Mouse (Mus musculus): ENCODE measurements around the gene Pitpna. TPM values are rescaled to one million over a fixed set of nuclear protein-coding genes. Genes with fewer than 3 reads are reported as not detected.

The Pitpna gene
- total RNA-seq, 2 experiments from 2014 or later: 281 to 305 TPM

DNA sequence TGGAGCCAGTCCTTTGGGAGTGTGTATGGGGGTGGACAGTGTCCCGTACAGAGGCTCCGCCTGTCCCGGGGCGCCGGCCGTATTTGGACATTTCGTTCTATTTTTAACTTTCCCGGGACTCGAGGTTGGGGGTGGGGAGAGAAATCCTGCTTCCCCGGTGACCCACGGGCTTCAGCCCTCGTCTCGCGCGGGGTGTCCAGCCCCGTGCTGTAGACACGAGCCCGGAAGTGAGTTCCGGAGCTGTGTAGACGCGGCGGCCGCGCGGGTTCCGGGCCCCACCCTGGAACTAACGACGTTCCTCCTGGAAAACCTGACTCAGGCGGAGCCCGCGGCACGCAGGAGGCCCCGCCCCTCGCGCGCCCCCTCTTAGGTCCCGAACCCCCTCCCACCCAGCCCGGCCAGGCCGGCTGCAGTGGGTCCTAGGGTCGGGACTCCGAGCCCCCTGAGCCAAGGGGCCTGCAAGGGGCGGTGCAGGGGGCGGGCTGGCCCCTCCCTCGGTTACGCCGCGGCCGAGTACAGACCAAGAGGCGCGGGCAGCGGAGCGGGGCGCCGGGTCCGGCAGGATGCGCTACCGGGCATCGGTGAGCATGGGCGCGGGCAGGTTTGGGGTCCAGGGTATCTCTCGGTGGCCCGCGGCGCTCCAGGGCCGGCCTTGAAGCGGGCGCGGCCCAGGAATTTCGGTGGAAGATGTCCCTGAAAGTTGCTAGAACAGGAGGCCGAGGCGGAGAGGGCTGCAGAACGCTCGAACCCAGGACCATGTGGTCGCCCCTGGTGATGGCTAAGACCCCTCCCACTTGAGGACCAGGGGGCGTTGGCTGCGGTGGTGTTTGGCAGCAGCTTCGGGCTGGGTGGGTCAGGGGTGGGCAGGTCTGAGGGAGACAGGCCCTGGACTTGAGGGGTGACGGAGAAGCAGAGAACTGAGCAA, 68.0 kb downstream of the Pitpna start:
- DNase-seq (ENCODE audit: extremely low spot score in 1 of 2, low spot score in 1 of 2): peak in 1 of 2 experiments; percentile 43

GRCm38 (mm10) chr11:75656621-75657590, 69.0 kb downstream of the Pitpna start:
- DNase-seq (ENCODE audit: extremely low spot score in 1 of 2, low spot score in 1 of 2): no peak

- no peak for DNase-seq (ENCODE audit: extremely low spot score in 1 of 2, low spot score in 1 of 2)
Observed at GRCm38 (mm10) chr11:75657841-75658240, 69.9 kb downstream of the Pitpna start.

- DNase-seq (ENCODE audit: extremely low spot score in 1 of 2, low spot score in 1 of 2): no peak
Observed at GRCm38 (mm10) chr11:75658311-75658710, 70.4 kb downstream of the Pitpna start.

DNA sequence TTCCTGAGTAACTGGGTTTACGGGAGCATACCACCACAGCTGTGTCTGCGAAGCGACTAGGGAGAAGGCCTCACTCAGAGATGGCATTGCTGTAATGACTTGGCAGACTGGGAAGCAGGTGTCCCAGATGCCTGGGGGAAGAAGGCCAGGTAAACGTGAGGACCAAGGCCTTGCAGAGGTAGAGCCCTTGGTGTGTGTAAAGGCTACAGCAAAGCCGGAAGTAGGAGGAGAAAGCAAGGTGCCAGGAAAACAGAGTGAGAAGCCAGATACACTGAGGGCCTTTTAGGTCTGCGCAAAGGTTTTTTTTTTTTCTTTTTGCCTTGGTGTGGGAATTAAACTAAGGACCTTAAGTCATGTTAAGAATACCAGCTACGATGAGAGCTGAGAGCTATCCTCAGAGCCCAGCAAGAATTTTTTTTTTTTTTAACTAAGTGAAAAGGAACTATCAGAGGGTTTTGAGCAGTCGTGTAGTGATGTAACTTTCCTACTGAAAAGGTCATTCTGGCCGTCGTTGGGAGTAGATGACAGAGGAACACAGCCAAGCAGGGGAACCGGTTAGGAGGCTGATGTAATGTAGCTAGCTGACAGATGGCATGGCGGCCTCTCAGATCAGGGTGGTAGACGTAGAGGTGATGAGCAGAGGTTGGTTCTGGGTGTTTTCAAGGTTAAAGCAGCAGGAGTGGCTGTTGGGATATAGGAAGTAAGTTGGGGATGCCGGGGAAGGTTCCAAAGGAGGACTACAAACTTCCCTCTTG, 71.3 kb downstream of the Pitpna start:
- no peak for DNase-seq (ENCODE audit: extremely low spot score in 1 of 2, low spot score in 1 of 2)

DNA sequence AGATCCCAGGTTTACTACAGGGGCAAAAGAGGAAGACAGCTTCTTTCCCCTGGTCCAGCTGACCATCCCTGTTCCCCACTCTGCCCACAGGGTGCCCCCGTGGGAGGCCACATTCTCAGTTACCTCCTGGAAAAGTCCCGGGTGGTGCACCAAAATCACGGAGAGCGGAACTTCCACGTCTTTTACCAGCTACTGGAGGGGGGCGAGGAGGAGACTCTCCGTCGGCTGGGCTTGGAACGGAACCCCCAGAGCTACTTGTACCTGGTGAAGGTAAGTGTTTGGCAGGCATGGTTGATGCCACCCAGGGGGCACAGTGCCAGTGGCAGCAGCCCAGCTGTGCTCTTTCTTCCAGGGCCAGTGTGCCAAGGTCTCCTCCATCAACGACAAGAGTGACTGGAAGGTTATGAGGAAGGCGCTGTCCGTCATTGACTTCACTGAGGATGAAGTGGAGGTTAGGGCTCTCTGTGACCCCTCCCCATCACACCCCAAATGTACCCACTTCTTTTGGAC, 72.2 kb downstream of the Pitpna start:
- DNase-seq (ENCODE audit: extremely low spot score in 1 of 2, low spot score in 1 of 2): no peak

GRCm38 (mm10) chr11:75660941-75661800, 73.3 kb downstream of the Pitpna start:
- DNase-seq (ENCODE audit: extremely low spot score in 1 of 2, low spot score in 1 of 2): no peak

DNA sequence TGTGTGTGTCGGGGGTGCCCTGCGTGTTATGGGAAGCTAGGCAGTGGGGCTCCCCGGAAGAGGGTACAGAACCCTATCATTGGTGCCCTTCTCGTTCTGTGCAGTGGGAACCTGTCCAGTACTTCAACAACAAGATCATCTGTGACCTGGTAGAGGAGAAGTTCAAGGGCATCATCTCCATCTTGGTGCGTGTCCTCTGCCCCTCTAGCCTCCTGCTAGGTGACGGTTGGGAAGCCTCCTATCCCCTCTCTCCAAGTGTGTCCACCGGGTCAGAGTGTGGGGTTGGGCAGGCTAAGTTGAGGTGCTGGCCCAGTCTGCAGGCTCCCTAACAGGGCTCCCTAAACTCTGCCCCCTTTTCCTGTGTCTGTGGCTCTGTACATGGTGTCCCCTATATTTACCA, 74.2 kb downstream of the Pitpna start:
- no peak for DNase-seq (ENCODE audit: extremely low spot score in 1 of 2, low spot score in 1 of 2)

DNA sequence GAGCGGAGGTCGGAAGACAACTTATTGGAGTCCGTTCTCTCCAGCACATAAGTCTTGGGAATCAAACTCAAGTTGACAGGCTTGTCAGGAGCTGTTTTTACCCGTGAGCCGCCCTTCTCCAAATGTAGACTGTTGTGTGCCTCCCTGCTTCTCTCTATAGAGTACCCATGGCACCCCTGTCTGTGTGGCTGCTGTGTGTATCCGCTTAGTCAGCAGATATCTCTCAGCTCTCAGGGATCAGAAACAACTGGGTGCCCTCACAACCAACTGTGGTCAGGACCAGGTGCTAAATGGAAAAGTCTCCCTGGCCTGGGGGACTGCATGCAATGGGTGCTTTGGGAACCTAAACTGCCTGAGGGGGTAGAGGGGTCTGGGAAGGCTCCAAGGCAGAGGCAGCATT, 78.4 kb downstream of the Pitpna start:
- no peak for DNase-seq (ENCODE audit: extremely low spot score in 1 of 2, low spot score in 1 of 2)

- DNase-seq (ENCODE audit: extremely low spot score in 1 of 2, low spot score in 1 of 2): no peak
Observed at GRCm38 (mm10) chr11:75668621-75669020, 80.7 kb downstream of the Pitpna start.

- no peak for DNase-seq (ENCODE audit: extremely low spot score in 1 of 2, low spot score in 1 of 2)
Observed at GRCm38 (mm10) chr11:75669176-75669852, 81.4 kb downstream of the Pitpna start.

DNA sequence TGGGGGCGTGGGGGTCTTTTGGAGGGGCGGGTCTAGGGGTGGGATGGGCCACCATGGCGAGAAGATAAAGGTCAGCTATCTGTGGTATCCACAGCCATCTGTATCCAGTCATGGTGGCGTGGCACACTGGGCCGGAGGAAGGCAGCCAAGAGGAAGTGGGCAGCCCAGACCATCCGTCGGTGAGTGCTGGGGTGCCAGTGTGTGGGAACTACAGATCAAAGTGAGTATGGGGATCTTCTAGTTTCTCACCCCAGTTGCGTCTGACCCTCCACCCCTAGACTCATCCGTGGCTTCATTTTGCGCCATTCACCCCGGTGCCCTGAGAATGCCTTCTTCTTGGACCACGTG, 81.9 kb downstream of the Pitpna start:
- no peak for DNase-seq (ENCODE audit: extremely low spot score in 1 of 2, low spot score in 1 of 2)

DNA sequence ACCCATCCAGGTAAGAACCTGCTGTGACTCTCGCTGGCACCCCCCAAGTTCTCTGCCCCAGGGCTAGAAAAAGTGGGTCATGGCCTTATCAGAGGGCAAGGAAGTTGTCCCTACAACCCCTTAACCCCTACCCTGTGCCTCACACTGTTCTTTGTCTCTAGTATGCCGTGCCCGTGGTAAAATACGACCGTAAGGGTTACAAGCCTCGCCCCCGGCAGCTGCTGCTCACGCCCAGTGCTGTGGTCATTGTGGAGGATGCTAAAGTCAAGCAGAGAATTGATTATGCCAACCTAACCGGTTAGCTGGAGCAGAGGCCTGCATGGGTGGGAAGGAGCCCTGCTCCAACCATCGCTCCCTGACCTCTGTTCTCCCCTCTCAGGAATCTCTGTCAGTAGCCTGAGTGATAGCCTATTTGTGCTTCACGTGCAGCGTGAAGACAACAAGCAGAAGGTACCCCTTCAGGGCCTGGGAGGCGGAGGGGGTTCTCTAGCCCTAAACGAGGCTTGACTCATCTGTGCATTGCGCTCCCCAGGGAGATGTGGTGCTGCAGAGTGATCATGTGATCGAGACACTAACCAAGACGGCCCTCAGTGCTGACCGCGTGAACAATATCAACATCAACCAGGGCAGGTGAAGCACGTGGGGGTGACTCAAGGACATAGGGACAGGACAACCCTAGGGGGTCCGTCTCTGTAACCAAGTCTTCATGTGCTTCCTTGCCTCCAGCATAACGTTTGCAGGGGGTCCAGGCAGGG, 83.7 kb downstream of the Pitpna start:
- no peak for DNase-seq (ENCODE audit: extremely low spot score in 1 of 2, low spot score in 1 of 2)

DNA sequence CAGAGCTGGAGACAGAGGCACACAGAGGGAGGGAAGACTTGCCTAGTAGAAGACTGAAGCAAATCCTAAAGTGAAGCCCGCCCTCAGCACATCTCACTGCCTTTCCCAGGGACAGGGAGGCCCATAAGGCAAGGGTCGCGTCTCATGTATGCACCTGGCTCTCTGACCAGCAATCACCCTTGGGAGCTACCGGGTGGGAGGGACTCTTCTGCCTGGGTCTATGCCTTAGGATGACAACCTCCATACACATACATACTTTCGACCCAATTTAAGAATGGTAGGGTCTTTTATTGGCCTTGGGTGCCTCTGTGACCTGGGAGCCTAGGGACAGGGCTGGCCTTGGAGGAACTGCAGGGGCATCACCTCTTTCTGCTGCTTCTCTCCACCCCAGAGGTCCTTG, 85.5 kb downstream of the Pitpna start:
- no peak for DNase-seq (ENCODE audit: extremely low spot score in 1 of 2, low spot score in 1 of 2)

GRCm38 (mm10) chr11:75674875-75675274, 87.0 kb downstream of the Pitpna start:
- DNase-seq (ENCODE audit: extremely low spot score in 1 of 2, low spot score in 1 of 2): no peak

GRCm38 (mm10) chr11:75677881-75678746, 90.2 kb downstream of the Pitpna start:
- DNase-seq (ENCODE audit: extremely low spot score in 1 of 2, low spot score in 1 of 2): no peak

Measured in layer of hippocampus, postnatal 25 days (tissue).